Mouse (Mus musculus) lung, embryonic 16.5 days (tissue): ENCODE measurements around the gene Pla2g5. TPM values are rescaled to one million over a fixed set of nuclear protein-coding genes. Genes with fewer than 3 reads are reported as not detected.

Experiments used
- ATAC-seq: fragments of 200-750 bp; cut with Nextera tagmentation; 2 replicates; pipeline ENCODE4 v1.8.0; 2017; ENCODE audit warnings: low read depth, mild to moderate bottlenecking, moderate library complexity
- H3K27ac ChIP-seq: fragments of 300-500 bp; sonication (generic); 2 replicates; pipeline ENCODE4 v1.5.1; 2014; ENCODE audit warnings: mild to moderate bottlenecking, control low read depth, low read length
- H3K27me3 ChIP-seq: fragments of 300-500 bp; sonication (generic); 2 replicates; pipeline ENCODE4 v1.6.1; 2014; ENCODE audit warnings: low read depth, low read length, mixed read lengths; ENCODE audit not compliant: control insufficient read depth, insufficient read depth
- H3K36me3 ChIP-seq: fragments of 300-500 bp; sonication (generic); 2 replicates; pipeline ENCODE4 v1.6.1; 2014; ENCODE audit warnings: low read length; ENCODE audit not compliant: control insufficient read depth, insufficient read depth
- H3K4me1 ChIP-seq: fragments of 300-500 bp; sonication (generic); replicated peaks from 2 replicates; pipeline ENCODE4 v1.6.1; 2014; ENCODE audit warnings: low read length, mixed read lengths; ENCODE audit not compliant: control insufficient read depth, insufficient read depth
- H3K4me2 ChIP-seq: fragments of 300-500 bp; sonication (generic); 2 replicates; pipeline ENCODE4 v1.6.1; 2014; ENCODE audit warnings: low read depth, low read length, control low read depth
- H3K4me3 ChIP-seq: fragments of 300-500 bp; sonication (generic); 2 replicates; pipeline ENCODE4 v1.5.1; 2014; ENCODE audit warnings: mild to moderate bottlenecking, low read length, control low read depth
- H3K9ac ChIP-seq: fragments of 300-500 bp; sonication (generic); 2 replicates; pipeline ENCODE4 v1.6.1; 2014; ENCODE audit warnings: low read length, control low read depth
- H3K9me3 ChIP-seq: fragments of 300-500 bp; sonication (generic); 2 replicates; pipeline ENCODE4 v1.6.1; 2016; ENCODE audit warnings: low read length; ENCODE audit not compliant: control insufficient read depth
- WGBS: fragments of 180-500 bp; shearing (Covaris S2); extraction: QIAGEN DNeasy Blood & Tissue Kit; methylation state at CpG from one replicate; pipeline ENCODE4 v1.1.7; 2014; 5-methylcytosine and 5-hydroxymethylcytosine counted together
- polyA plus RNA-seq: library from polyadenylated mRNA; unstranded; fragments of >200 nt; fragmentation: Nextera tagmentation; extraction: Ambion mirVana; gene quantifications from 2 replicates; pipeline ENCODE4 v1.2.1, GENCODE M21; 2015

Pla2g5 gene
- polyA plus RNA-seq, 1 experiment from 2014 or later = 0.60 TPM

DNA sequence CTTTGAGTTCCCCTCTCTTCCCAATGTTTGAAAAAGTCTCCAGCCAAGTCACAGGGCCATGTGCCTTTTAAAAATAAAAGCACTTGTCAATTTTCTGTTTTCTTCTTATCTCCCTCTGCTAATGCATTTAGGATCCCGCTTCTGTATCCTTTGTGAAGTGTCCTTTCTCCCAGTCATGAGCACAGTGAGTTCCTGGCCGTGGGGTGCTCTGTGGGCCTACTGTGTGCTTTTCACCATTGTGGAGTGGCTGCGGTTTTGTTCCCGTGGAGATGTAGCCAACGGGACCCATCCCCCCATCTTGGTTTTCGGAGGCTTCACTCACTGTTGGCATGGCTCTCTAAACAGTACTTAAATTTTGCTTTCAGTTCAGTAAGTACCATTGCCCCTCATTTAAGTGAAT lies 2.7 kb upstream of the Pla2g5 start:
- Histone ChIP-seq H3K4me3 (no peak overlapping the region), H3K4me1 (no peaks in the 10 kb centered on the region), H3K9ac (no peak overlapping the region), H3K27ac (no peak overlapping the region), H3K4me2 (no peak overlapping the region), H3K36me3 (no peaks in the 10 kb centered on the region), H3K9me3 (no peaks in the 10 kb centered on the region), H3K27me3 (peaks cover 2% of the 10 kb centered on the region; the same call in 1 of the 2 replicates)
- ATAC-seq = no peak
- WGBS = 66% methylated on average over 6 of the region's 6 CpGs

GRCm38 (mm10) chr4:138865092-138865491 lies 1.8 kb upstream of the Pla2g5 start:
- no peak overlapping the region for H3K4me3 ChIP-seq
- H3K9me3 ChIP-seq = no peaks in the 10 kb centered on the region
- no peak for ATAC-seq
- no peak overlapping the region for H3K9ac ChIP-seq
- H3K36me3 ChIP-seq = no peaks in the 10 kb centered on the region
- no peaks in the 10 kb centered on the region for H3K4me1 ChIP-seq
- no peak overlapping the region for H3K27ac ChIP-seq
- H3K27me3 ChIP-seq = peaks cover 2% of the 10 kb centered on the region; the same call in 1 of the 2 replicates
- no peak overlapping the region for H3K4me2 ChIP-seq
- WGBS = 36% methylated on average over 5 of the region's 5 CpGs

GRCm38 (mm10) chr4:138859728-138860127 lies 3.6 kb downstream of the Pla2g5 start:
- Histone ChIP-seq H3K4me2 (peak overlapping the region; percentile 48), H3K36me3 (no peaks in the 10 kb centered on the region), H3K4me1 (peaks cover 3% of the 10 kb centered on the region; the same call in 1 of the 2 replicates), H3K4me3 (peak overlapping the region; percentile 10; the same call in 1 of the 2 replicates), H3K27me3 (no peaks in the 10 kb centered on the region), H3K27ac (no peak overlapping the region), H3K9me3 (no peaks in the 10 kb centered on the region), H3K9ac (no peak overlapping the region)
- WGBS = 4% methylated on average over 13 of the region's 13 CpGs
- peak; percentile 66 for ATAC-seq

DNA sequence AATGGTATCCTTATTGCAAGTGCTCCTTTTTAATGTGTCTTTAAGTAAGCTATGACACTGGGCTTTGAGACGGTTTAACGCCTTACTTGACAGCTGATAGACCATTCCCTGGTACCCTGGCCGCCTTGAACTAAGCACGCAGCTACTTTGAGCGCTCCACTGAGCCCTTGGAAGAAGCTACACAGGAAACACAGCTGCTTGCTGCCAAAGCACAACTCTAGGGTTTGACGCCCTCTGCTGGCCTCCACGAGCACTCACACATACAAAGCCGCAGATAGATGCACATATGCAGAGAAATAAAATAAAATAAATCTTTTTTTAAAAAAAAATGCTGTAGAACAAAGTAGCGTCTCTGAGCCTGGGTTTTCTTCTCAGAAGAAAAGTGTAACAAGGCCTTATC lies 4.0 kb downstream of the Pla2g5 start:
- Histone ChIP-seq H3K9me3 (no peaks in the 10 kb centered on the region), H3K27ac (no peak overlapping the region), H3K4me3 (no peak overlapping the region; the same call in 1 of the 2 replicates), H3K27me3 (no peaks in the 10 kb centered on the region), H3K4me1 (peaks cover 3% of the 10 kb centered on the region; the same call in 1 of the 2 replicates), H3K36me3 (no peaks in the 10 kb centered on the region), H3K4me2 (peak overlapping the region; percentile 48), H3K9ac (no peak overlapping the region)
- no peak for ATAC-seq
- 17% methylated on average over 9 of the region's 9 CpGs for WGBS

DNA sequence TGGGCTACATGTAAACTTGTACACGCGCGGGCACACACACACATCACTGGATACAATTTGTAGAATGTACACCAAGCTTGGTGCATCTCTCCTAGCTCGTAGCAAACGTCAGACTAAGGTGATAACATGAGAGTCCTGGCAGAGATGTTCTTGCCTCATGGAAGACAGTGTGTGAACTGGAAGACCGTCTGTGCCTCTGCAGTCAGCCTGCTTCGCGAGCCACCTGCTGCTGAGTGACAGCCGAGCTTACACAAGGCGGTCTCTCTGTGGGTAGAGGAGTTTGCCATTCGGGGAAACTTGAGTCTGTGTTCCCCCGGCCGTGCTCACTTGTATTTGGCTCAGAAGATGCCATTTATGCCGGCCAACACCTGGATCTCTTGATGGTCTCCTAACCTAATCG lies 4.8 kb downstream of the Pla2g5 start:
- Histone ChIP-seq H3K4me1 (peaks cover 3% of the 10 kb centered on the region; the same call in 1 of the 2 replicates), H3K9ac (no peak overlapping the region), H3K36me3 (no peaks in the 10 kb centered on the region), H3K27me3 (no peaks in the 10 kb centered on the region), H3K4me2 (no peak overlapping the region), H3K9me3 (no peaks in the 10 kb centered on the region), H3K27ac (no peak overlapping the region), H3K4me3 (no peak overlapping the region)
- ATAC-seq = no peak
- 71% methylated on average over 15 of the region's 15 CpGs for WGBS

DNA sequence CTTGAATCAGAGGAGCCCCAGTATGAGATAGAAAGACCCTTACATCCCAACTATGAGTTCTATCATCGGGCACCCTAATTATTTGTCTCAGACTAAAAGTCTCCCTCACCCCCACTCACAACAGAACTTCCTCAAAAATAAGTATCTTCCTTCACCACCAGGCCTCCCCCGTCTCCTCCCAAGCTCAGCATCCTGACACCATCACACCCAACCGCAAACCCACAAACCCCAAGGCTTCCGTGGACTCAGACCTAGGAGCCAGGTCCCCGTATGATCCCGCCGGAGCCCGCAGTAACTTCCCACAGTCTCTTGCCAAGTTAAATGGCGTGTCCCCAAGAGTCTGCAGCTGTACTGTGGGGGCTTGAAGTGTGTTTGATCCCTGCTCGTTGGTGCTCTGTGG lies 5.7 kb downstream of the Pla2g5 start:
- no peaks in the 10 kb centered on the region for H3K36me3 ChIP-seq
- H3K27ac ChIP-seq = no peak overlapping the region
- WGBS = 66% methylated on average over 10 of the region's 10 CpGs
- peaks cover 3% of the 10 kb centered on the region; the same call in 1 of the 2 replicates for H3K4me1 ChIP-seq
- H3K9ac ChIP-seq = no peak overlapping the region
- no peak overlapping the region for H3K4me3 ChIP-seq
- ATAC-seq = no peak
- no peaks in the 10 kb centered on the region for H3K27me3 ChIP-seq
- no peak overlapping the region for H3K4me2 ChIP-seq
- no peaks in the 10 kb centered on the region for H3K9me3 ChIP-seq

DNA sequence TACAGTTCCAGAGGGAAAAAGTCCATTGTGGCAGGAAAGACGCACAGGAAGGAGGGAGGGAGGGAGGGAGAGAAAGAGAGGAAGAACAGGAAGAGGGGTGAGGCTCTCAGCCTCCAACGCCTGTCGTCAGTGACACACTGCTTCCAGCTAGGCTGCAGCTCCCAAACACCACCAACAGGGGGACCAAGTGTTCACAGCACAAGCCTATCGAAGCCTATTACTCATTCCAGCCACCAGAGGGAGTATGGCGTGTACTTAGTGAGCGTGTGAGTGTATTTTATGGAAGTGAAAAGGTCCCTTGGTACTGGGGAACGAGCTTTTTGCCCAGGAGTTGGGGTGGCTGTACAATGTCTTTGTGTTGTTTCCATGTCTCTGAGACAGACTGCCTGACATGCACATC lies 6.8 kb downstream of the Pla2g5 start:
- ATAC-seq = peak; percentile 62
- H3K4me2 ChIP-seq = no peak overlapping the region
- no peaks in the 10 kb centered on the region for H3K36me3 ChIP-seq
- H3K4me1 ChIP-seq = peaks cover 3% of the 10 kb centered on the region; the same call in 1 of the 2 replicates
- H3K9ac ChIP-seq = no peak overlapping the region
- H3K9me3 ChIP-seq = no peaks in the 10 kb centered on the region
- H3K27ac ChIP-seq = no peak overlapping the region
- WGBS = 18% methylated on average over 7 of the region's 7 CpGs
- H3K4me3 ChIP-seq = no peak overlapping the region
- H3K27me3 ChIP-seq = no peaks in the 10 kb centered on the region

DNA sequence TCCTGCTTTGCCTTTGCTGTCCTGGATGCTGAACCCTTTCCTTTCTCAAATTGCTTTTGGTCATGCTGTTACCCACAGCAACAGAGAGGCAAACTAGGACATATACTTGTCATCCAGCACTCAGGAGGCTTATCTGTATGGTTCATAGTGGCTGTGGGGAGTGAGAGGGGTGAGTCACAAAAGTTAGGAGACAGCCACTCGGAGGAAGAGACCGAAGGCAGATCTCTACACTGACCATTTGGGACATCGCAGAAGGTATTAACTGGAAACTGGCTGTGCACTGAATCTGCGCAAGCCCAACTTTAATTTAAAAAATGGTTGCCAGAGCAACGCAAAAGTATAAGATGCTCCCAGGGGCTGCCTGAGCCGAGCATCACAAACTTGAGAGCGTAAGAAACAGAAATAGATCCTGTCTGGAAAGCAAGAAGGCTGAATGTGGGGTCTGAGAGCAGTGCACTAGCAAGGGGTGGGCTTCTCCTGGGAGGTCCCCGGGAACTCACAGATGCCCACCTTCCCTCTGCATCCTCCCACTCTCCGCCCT lies 8.1 kb downstream of the Pla2g5 start:
- H3K4me2 ChIP-seq = no peak overlapping the region
- H3K9ac ChIP-seq = no peak overlapping the region
- H3K4me1 ChIP-seq = peaks cover 3% of the 10 kb centered on the region; the same call in 1 of the 2 replicates
- no peaks in the 10 kb centered on the region for H3K27me3 ChIP-seq
- 75% methylated on average over 9 of the region's 9 CpGs for WGBS
- no peak for ATAC-seq
- no peaks in the 10 kb centered on the region for H3K9me3 ChIP-seq
- H3K27ac ChIP-seq = no peak overlapping the region
- H3K4me3 ChIP-seq = no peak overlapping the region
- H3K36me3 ChIP-seq = no peaks in the 10 kb centered on the region

GRCm38 (mm10) chr4:138852961-138853360 lies 10.3 kb downstream of the Pla2g5 start:
- no peaks in the 10 kb centered on the region for H3K9me3 ChIP-seq
- no peaks in the 10 kb centered on the region for H3K4me1 ChIP-seq
- no peak overlapping the region for H3K27ac ChIP-seq
- ATAC-seq = no peak
- H3K9ac ChIP-seq = no peak overlapping the region
- no peaks in the 10 kb centered on the region for H3K36me3 ChIP-seq
- H3K27me3 ChIP-seq = no peaks in the 10 kb centered on the region
- H3K4me3 ChIP-seq = no peak overlapping the region
- WGBS = 55% methylated on average over 6 of the region's 6 CpGs
- no peak overlapping the region for H3K4me2 ChIP-seq

GRCm38 (mm10) chr4:138851463-138851862 lies 11.8 kb downstream of the Pla2g5 start:
- no peaks in the 10 kb centered on the region for H3K27me3 ChIP-seq
- 3% methylated on average over 4 of the region's 4 CpGs for WGBS
- no peaks in the 10 kb centered on the region for H3K4me1 ChIP-seq
- no peak overlapping the region for H3K9ac ChIP-seq
- H3K36me3 ChIP-seq = no peaks in the 10 kb centered on the region
- no peak overlapping the region for H3K4me3 ChIP-seq
- H3K9me3 ChIP-seq = no peaks in the 10 kb centered on the region
- H3K4me2 ChIP-seq = no peak overlapping the region
- ATAC-seq = no peak
- H3K27ac ChIP-seq = no peak overlapping the region
